Mouse (Mus musculus) cerebellum, postnatal 14 days (tissue): ENCODE data around the gene Glrx3.
"Not testable (repeated sequence)": the region's sequence is repeated elsewhere in the genome, so short reads cannot be mapped to it uniquely, and the experiment has no call there.

ENCODE experiments used
- DNase-seq, 2 experiments: peaks; one replicate each; pipeline ENCODE4 v3.0.0; 2021; ENCODE audit warnings: mixed read lengths in 2 of 2

Gene Glrx3

GRCm38 (mm10) chr7:137437440-137438178 is at the start of gene Glrx3:
TSS of gene Glrx3 (plus strand) at chr7:137437614.
- DNase-seq, result peak; percentile 92 to 95

- no peak for DNase-seq
Measured at GRCm38 (mm10) chr7:137387863-137388262, 49.6 kb upstream of the Glrx3 start.

GRCm38 (mm10) chr7:137395421-137395820 is 42.0 kb upstream of the Glrx3 start:
- DNase-seq, result no peak

- DNase-seq, result no peak
Measured at GRCm38 (mm10) chr7:137397361-137397910, 40.0 kb upstream of the Glrx3 start.

GRCm38 (mm10) chr7:137398973-137399372 is 38.4 kb upstream of the Glrx3 start:
- no peak for DNase-seq

GRCm38 (mm10) chr7:137404146-137404545 is 33.3 kb upstream of the Glrx3 start:
- DNase-seq, result no peak

GRCm38 (mm10) chr7:137407428-137408058 is 29.9 kb upstream of the Glrx3 start:
- no peak for DNase-seq

GRCm38 (mm10) chr7:137410337-137411197 is 26.8 kb upstream of the Glrx3 start, which contains the start of gene 9430038I01Rik:
TSS of gene 9430038I01Rik (minus strand) at chr7:137410762.
- DNase-seq, result peak; percentile 98 to 99

GRCm38 (mm10) chr7:137414710-137415109 is 22.7 kb upstream of the Glrx3 start:
- no peak for DNase-seq

- no peak for DNase-seq
Measured at GRCm38 (mm10) chr7:137420550-137420949, 16.9 kb upstream of the Glrx3 start.

- no peak for DNase-seq
Measured at GRCm38 (mm10) chr7:137421236-137421635, 16.2 kb upstream of the Glrx3 start.

GRCm38 (mm10) chr7:137426693-137427092 is 10.7 kb upstream of the Glrx3 start:
- DNase-seq, result no peak

- no peak for DNase-seq
Measured at GRCm38 (mm10) chr7:137431769-137432603, 5.4 kb upstream of the Glrx3 start.

GRCm38 (mm10) chr7:137436901-137437300 is 513 bp upstream of the Glrx3 start:
- no peak for DNase-seq

GRCm38 (mm10) chr7:137438179-137438550 is 751 bp downstream of the Glrx3 start:
- peak; percentile 35 to 51 for DNase-seq

- DNase-seq, result not testable (repeated sequence)
Measured at GRCm38 (mm10) chr7:137438962-137439361, 1.5 kb downstream of the Glrx3 start.

GRCm38 (mm10) chr7:137442951-137443350 is 5.5 kb downstream of the Glrx3 start:
- DNase-seq, result no peak

- DNase-seq, result no peak
Measured at GRCm38 (mm10) chr7:137445321-137445720, 7.9 kb downstream of the Glrx3 start.

GRCm38 (mm10) chr7:137461396-137461795 is 24.0 kb downstream of the Glrx3 start:
- DNase-seq, result no peak

- peak; percentile 36 to 41 for DNase-seq
Measured at GRCm38 (mm10) chr7:137468174-137468573, 30.8 kb downstream of the Glrx3 start.

GRCm38 (mm10) chr7:137471431-137472120 is 34.2 kb downstream of the Glrx3 start:
- no peak for DNase-seq
